Mouse (Mus musculus) spleen, postnatal 10 days (tissue): ENCODE measurements at regions not wholly inside any gene's neighbourhood (a gene's known extent, or its start where the extent isn't known, plus 50 kb on each side); places are given as distances from the start of the nearest gene placed in this dataset.

Experiments used
- DNase-seq, 2 experiments: peaks; one replicate each; pipeline ENCODE4 v3.0.0; 2021 to 2022; ENCODE audit warnings: low spot score in 2 of 2

- no peak for DNase-seq
Observed at GRCm38 (mm10) chr4:99491536-99492514, 164.3 kb upstream of the Foxd3 start.

GRCm38 (mm10) chr4:99503221-99503744, 152.8 kb upstream of the Foxd3 start:
- no peak for DNase-seq

GRCm38 (mm10) chr4:99511993-99512392, 144.1 kb upstream of the Foxd3 start:
- no peak for DNase-seq

- no peak for DNase-seq
Observed at GRCm38 (mm10) chr4:99516883-99517282, 139.2 kb upstream of the Foxd3 start.

- DNase-seq: no peak
Observed at GRCm38 (mm10) chr4:99527441-99527840, 128.7 kb upstream of the Foxd3 start.

- no peak for DNase-seq
Observed at GRCm38 (mm10) chr4:99544014-99544413, 112.1 kb upstream of the Foxd3 start.

GRCm38 (mm10) chr4:99545742-99546141, 110.4 kb upstream of the Foxd3 start:
- no peak for DNase-seq

- no peak for DNase-seq
Observed at GRCm38 (mm10) chr4:99557963-99558362, 98.1 kb upstream of the Foxd3 start.

GRCm38 (mm10) chr4:99560604-99561003, 95.5 kb upstream of the Foxd3 start:
- no peak for DNase-seq

- no peak for DNase-seq
Observed at GRCm38 (mm10) chr4:99561506-99561937, 94.6 kb upstream of the Foxd3 start.

- DNase-seq: no peak
Observed at GRCm38 (mm10) chr4:99565401-99565800, 90.7 kb upstream of the Foxd3 start.

- DNase-seq: no peak
Observed at GRCm38 (mm10) chr4:99572841-99573642, 83.1 kb upstream of the Foxd3 start.

- DNase-seq: no peak
Observed at GRCm38 (mm10) chr4:99574021-99574531, 82.0 kb upstream of the Foxd3 start.

GRCm38 (mm10) chr4:99574984-99575383, 81.1 kb upstream of the Foxd3 start:
- no peak for DNase-seq

- no peak for DNase-seq
Observed at GRCm38 (mm10) chr4:99597781-99598180, 58.3 kb upstream of the Foxd3 start.

GRCm38 (mm10) chr4:99600741-99601140, 55.4 kb upstream of the Foxd3 start:
- DNase-seq: no peak

- no peak for DNase-seq
Observed at GRCm38 (mm10) chr4:99601463-99601862, 54.6 kb upstream of the Foxd3 start.
